Mouse (Mus musculus): Measurements from ENCODE around the gene Slc22a5. TPM values are rescaled to one million over a fixed set of nuclear protein-coding genes. Genes with fewer than 3 reads are reported as not detected.

Gene Slc22a5
- polyA plus RNA-seq, 1 experiment from 2014 or later, result 32.0 TPM

GRCm38 (mm10) chr11:53835379-53836010, 56.0 kb downstream of the Slc22a5 start:
- no peak for DNase-seq (ENCODE audit: low spot score)
- TF ChIP-seq CTCF (IDR thresholded peaks at IDR 0.05; ENCODE audit: low read depth), result no peak
- ATAC-seq (replicated peaks; ENCODE audit: low FRiP score, low read depth), result no peak
- H3K4me3 ChIP-seq (replicated peaks; ENCODE audit: low read depth, low read length), result no peak overlapping the region
- no peaks in the 10 kb centered on the region for H3K36me3 ChIP-seq (ENCODE audit: insufficient read depth, low read length)
- no peaks in the 10 kb centered on the region for H3K27me3 ChIP-seq (ENCODE audit: insufficient read depth, low read length)
- whole genome bisulfite sequencing, result 85% methylated on average over 4 of the region's 4 CpGs
- no peak overlapping the region for H3K27ac ChIP-seq
- H3K4me1 ChIP-seq (replicated peaks; ENCODE audit: insufficient read depth, low read length), result no peaks in the 10 kb centered on the region
- no peak overlapping the region for H3K4me2 ChIP-seq (ENCODE audit: low read length)
- H3K9me3 ChIP-seq (replicated peaks; ENCODE audit: low read length), result no peaks in the 10 kb centered on the region
- no peak overlapping the region for H3K9ac ChIP-seq (ENCODE audit: low read depth, low read length)

GRCm38 (mm10) chr11:53825409-53825808, 66.1 kb downstream of the Slc22a5 start:
- Histone ChIP-seq H3K4me1 (replicated peaks; ENCODE audit: insufficient read depth, low read length) (no peaks in the 10 kb centered on the region), H3K9me3 (replicated peaks; ENCODE audit: low read length) (no peaks in the 10 kb centered on the region), H3K27ac (no peak overlapping the region), H3K4me3 (replicated peaks; ENCODE audit: low read depth, low read length) (no peak overlapping the region), H3K4me2 (ENCODE audit: low read length) (no peak overlapping the region), H3K36me3 (ENCODE audit: insufficient read depth, low read length) (no peaks in the 10 kb centered on the region), H3K27me3 (ENCODE audit: insufficient read depth, low read length) (no peaks in the 10 kb centered on the region), H3K9ac (ENCODE audit: low read depth, low read length) (no peak overlapping the region)
- TF ChIP-seq CTCF (IDR thresholded peaks at IDR 0.05; ENCODE audit: low read depth), result no peak
- ATAC-seq (replicated peaks; ENCODE audit: low FRiP score, low read depth), result no peak
- WGBS, result 82% methylated on average over 4 of the region's 4 CpGs
- DNase-seq (ENCODE audit: low spot score), result no peak

- H3K9me3 ChIP-seq (replicated peaks; ENCODE audit: low read length), result no peaks in the 10 kb centered on the region
- H3K27ac ChIP-seq, result no peak overlapping the region
- H3K27me3 ChIP-seq (ENCODE audit: insufficient read depth, low read length), result no peaks in the 10 kb centered on the region
- H3K4me1 ChIP-seq (replicated peaks; ENCODE audit: insufficient read depth, low read length), result no peaks in the 10 kb centered on the region
- no peak for DNase-seq (ENCODE audit: low spot score)
- TF ChIP-seq CTCF (IDR thresholded peaks at IDR 0.05; ENCODE audit: low read depth), result no peak
- H3K36me3 ChIP-seq (ENCODE audit: insufficient read depth, low read length), result no peaks in the 10 kb centered on the region
- H3K9ac ChIP-seq (ENCODE audit: low read depth, low read length), result no peak overlapping the region
- H3K4me2 ChIP-seq (ENCODE audit: low read length), result no peak overlapping the region
- H3K4me3 ChIP-seq (replicated peaks; ENCODE audit: low read depth, low read length), result no peak overlapping the region
- 90% methylated on average over 3 of the region's 3 CpGs for WGBS
- no peak for ATAC-seq (replicated peaks; ENCODE audit: low FRiP score, low read depth)
Observed at GRCm38 (mm10) chr11:53821945-53822338, 69.5 kb downstream of the Slc22a5 start.

GRCm38 (mm10) chr11:53821230-53821944, 70.1 kb downstream of the Slc22a5 start:
- ATAC-seq (replicated peaks; ENCODE audit: low FRiP score, low read depth), result no peak
- WGBS, result 72% methylated on average over 11 of the region's 11 CpGs
- no peak overlapping the region for H3K9ac ChIP-seq (ENCODE audit: low read depth, low read length)

DNA sequence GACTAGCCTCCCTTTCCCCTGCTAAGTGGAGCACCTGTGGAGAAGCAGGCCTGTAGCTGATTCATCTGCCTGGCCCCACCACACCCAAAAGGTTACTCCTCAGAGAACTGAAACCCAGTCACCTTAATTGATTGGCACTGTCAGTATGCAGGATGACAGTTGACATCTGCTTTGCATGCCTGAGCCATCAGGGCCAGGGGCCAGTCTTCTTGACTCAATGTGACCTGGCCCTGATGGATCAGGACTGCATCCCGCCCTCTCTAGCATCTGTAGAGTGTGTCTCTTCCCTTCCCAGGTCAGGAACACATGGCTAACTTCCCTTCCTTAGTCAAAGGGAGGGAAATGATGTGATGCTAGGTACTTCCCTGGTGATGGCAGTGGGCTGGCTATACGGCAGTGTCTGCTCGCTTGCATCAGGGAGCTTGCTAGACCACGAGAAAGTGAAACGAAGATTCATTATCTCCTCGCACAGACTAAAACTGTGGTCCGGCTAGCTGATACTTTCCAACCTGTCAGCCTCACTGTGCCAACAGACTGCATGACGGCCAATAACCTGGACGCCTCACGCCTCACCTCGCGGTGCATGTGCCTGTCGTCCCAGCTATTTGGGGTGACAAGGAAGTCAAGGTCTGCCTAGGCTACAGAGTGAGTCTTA, 70.8 kb downstream of the Slc22a5 start:
- no peak for TF ChIP-seq CTCF (IDR thresholded peaks at IDR 0.05; ENCODE audit: low read depth)
- Histone ChIP-seq H3K4me2 (ENCODE audit: low read length) (no peak overlapping the region), H3K4me1 (replicated peaks; ENCODE audit: insufficient read depth, low read length) (no peaks in the 10 kb centered on the region), H3K4me3 (replicated peaks; ENCODE audit: low read depth, low read length) (no peak overlapping the region), H3K9me3 (replicated peaks; ENCODE audit: low read length) (no peaks in the 10 kb centered on the region), H3K9ac (ENCODE audit: low read depth, low read length) (no peak overlapping the region), H3K27ac (no peak overlapping the region), H3K27me3 (ENCODE audit: insufficient read depth, low read length) (no peaks in the 10 kb centered on the region), H3K36me3 (ENCODE audit: insufficient read depth, low read length) (no peaks in the 10 kb centered on the region)
- 85% methylated on average over 13 of the region's 13 CpGs for WGBS
- ATAC-seq (replicated peaks; ENCODE audit: low FRiP score, low read depth) (0 out of 2 replicates have a peak, but pooled peaks have one; percentile 21), DNase-seq (ENCODE audit: low spot score) (no peak)

More at GRCm38 (mm10) chr11:53821230-53821944, 70.1 kb downstream of the Slc22a5 start:
- H3K27ac ChIP-seq, result no peak overlapping the region
- H3K27me3 ChIP-seq (ENCODE audit: insufficient read depth, low read length), result no peaks in the 10 kb centered on the region
- H3K4me3 ChIP-seq (replicated peaks; ENCODE audit: low read depth, low read length), result no peak overlapping the region
- H3K36me3 ChIP-seq (ENCODE audit: insufficient read depth, low read length), result no peaks in the 10 kb centered on the region
- TF ChIP-seq CTCF (IDR thresholded peaks at IDR 0.05; ENCODE audit: low read depth), result no peak
- H3K4me1 ChIP-seq (replicated peaks; ENCODE audit: insufficient read depth, low read length), result no peaks in the 10 kb centered on the region
- DNase-seq (ENCODE audit: low spot score), result no peak
- H3K4me2 ChIP-seq (ENCODE audit: low read length), result no peak overlapping the region
- no peaks in the 10 kb centered on the region for H3K9me3 ChIP-seq (replicated peaks; ENCODE audit: low read length)

DNA sequence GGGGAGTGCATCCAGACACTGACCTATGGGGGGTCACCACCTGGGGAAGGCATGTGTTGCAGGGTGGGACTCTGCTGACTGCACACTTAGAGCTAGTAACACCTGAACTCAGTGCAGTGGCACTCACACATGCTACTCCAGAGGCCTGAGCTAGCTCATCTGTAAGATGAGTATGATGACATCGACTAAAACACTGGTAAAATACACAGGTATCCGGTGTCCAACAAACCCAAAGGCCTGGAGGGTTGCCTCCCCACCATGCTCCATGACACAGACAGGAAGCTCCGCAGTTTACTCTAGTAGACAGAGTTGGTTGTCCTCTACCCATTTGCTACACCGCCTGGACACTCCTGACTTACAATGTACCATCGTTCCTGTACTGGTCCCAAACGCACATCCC, 71.9 kb downstream of the Slc22a5 start:
- Histone ChIP-seq H3K27ac (no peak overlapping the region), H3K4me1 (replicated peaks; ENCODE audit: insufficient read depth, low read length) (no peaks in the 10 kb centered on the region), H3K9ac (ENCODE audit: low read depth, low read length) (no peak overlapping the region), H3K9me3 (replicated peaks; ENCODE audit: low read length) (no peaks in the 10 kb centered on the region), H3K36me3 (ENCODE audit: insufficient read depth, low read length) (no peaks in the 10 kb centered on the region), H3K27me3 (ENCODE audit: insufficient read depth, low read length) (no peaks in the 10 kb centered on the region), H3K4me3 (replicated peaks; ENCODE audit: low read depth, low read length) (no peak overlapping the region), H3K4me2 (ENCODE audit: low read length) (no peak overlapping the region)
- no peak for ATAC-seq (replicated peaks; ENCODE audit: low FRiP score, low read depth)
- TF ChIP-seq CTCF (IDR thresholded peaks at IDR 0.05; ENCODE audit: low read depth), result no peak
- 89% methylated on average over 6 of the region's 6 CpGs for WGBS
- no peak for DNase-seq (ENCODE audit: low spot score)
